Comparison of ENCODE assay signal across 16 mouse cellular contexts in genomic region chr2:106561571-106562090, GRCm38 (mm10).
DNase-seq lines count a peak whose midpoint lies in the region.
"Had no signal": no experiment of that assay in that cellular context is flagged by ENCODE, and none has a peak within 500 bp of the region (broad histone marks: within the 10 kb centered on the region; RNA-seq: fewer than 3 reads in every experiment).

No protein-coding gene starts in this region.

- DNase-seq in ES-CJ7 (ENCODE audit: low read depth, low spot score) (peak; percentile 87), R1 (ENCODE audit: low read depth, low spot score) (peak; percentile 91), ZHBTc4 (ENCODE audit: low read depth, low spot score) (peak; percentile 89)
- DNase-seq in lung, postnatal 4 days, result no peak
- DNase-seq in kidney, adult 11 months, result no peak
- DNase-seq in heart, postnatal 36 days, result no peak
- DNase-seq: adrenal gland, adult 2 months; adrenal gland, postnatal 10 days; adrenal gland, postnatal 25 days; cerebellum, adult 11 months; cerebellum, adult 18-20 months; cerebellum, adult 8-10 months; cerebellum, adult 9-11 months; cerebellum, postnatal 14 days; cerebellum, postnatal 36 days; embryo, embryonic 11 days had no signal

- intact Hi-C loops in heart, postnatal 36 days (cut with DNase I), result no loop called here

Comparison
In these comparisons a context has a peak if more than half of its experiments do, and no peak if none do; other contexts are left out.
1. DNase-seq: peak in ES-CJ7 (single experiment), R1 (single experiment) and ZHBTc4 (single experiment); none in lung, postnatal 4 days (0 of 2), kidney, adult 11 months (single experiment) and heart, postnatal 36 days (0 of 2).